Mouse (Mus musculus): Measurements from ENCODE around the gene Tubb3.

GRCm38 (mm10) chr8:123404521-123404920 lies 6.7 kb upstream of the Tubb3 start:
- no peak for TF ChIP-seq POLR2A (IDR thresholded peaks at IDR 0.05; ENCODE audit: low read depth, low read length)
- no peak for TF ChIP-seq BHLHE40 (IDR thresholded peaks at IDR 0.05; ENCODE audit: low read depth, low read length)
- TF ChIP-seq CHD2 (IDR thresholded peaks at IDR 0.05; ENCODE audit: low read length), result no peak
- TF ChIP-seq ETS1 (conservative IDR thresholded peaks at IDR 0.05; ENCODE audit: low read depth, low read length), result no peak
